Mouse (Mus musculus) cerebellum, adult 2 months (tissue): Measurements from ENCODE around the gene Plxna1. TPM values are rescaled to one million over a fixed set of nuclear protein-coding genes. Genes with fewer than 3 reads are reported as not detected.
A peak's percentile ranks its signal among the peaks of the same experiment; 100 is the strongest.

ENCODE experiments used
- DNase-seq, 2 experiments: peaks; one replicate each; pipeline ENCODE4 v3.0.0; 2021
- H3K27ac ChIP-seq: fragments of 200-500 bp; 2 replicates; pipeline ENCODE4 v1.5.1; 2012; ENCODE audit warnings: low read length, control low read depth, inconsistent platforms; ENCODE audit not compliant: insufficient read depth
- H3K27me3 ChIP-seq: fragments of 200-500 bp; 2 replicates; pipeline ENCODE4 v1.6.1; 2012; ENCODE audit warnings: inconsistent platforms, mild to moderate bottlenecking, low read length, moderate library complexity; ENCODE audit not compliant: control insufficient read depth, insufficient read depth
- H3K4me1 ChIP-seq: fragments of 200-500 bp; 2 replicates; pipeline ENCODE4 v1.6.1; 2011; ENCODE audit warnings: low read length; ENCODE audit not compliant: control insufficient read depth, insufficient read depth
- H3K4me3 ChIP-seq: fragments of 200-500 bp; replicated peaks from 2 replicates; pipeline ENCODE3; 2011; ENCODE audit warnings: mild to moderate bottlenecking, low read depth, low read length, control low read depth; ENCODE audit not compliant: insufficient read depth
- CTCF ChIP-seq: fragments of 200-500 bp; IDR thresholded peaks from 2 replicates; pipeline ENCODE4 v1.5.1; 2011; ENCODE audit warnings: low read depth, mild to moderate bottlenecking, control low read depth, low read length, moderate library complexity, borderline replicate concordance; ENCODE audit not compliant: insufficient read depth
- POLR2A ChIP-seq: fragments of 200-500 bp; IDR thresholded peaks from 2 replicates; pipeline ENCODE4 v1.6.1; 2011; ENCODE audit warnings: low read length, control low read depth, borderline replicate concordance; ENCODE audit not compliant: insufficient read depth
- WGBS: fragments of 180-500 bp; shearing (Covaris S2); methylation state at CpG from one replicate; pipeline ENCODE4 v1.1.7; 2018; 5-methylcytosine and 5-hydroxymethylcytosine counted together
- polyA plus RNA-seq: library from polyadenylated mRNA; depleted of rRNA; stranded (reverse); fragments of >200 nt; gene quantifications from 2 replicates; pipeline ENCODE4 v1.2.3, GENCODE M21; 2012; rRNA removed

Plxna1 gene
- polyA plus RNA-seq, 1 experiment = 59.7 TPM

GRCm38 (mm10) chr6:89283095-89283494, 79.3 kb downstream of the Plxna1 start:
- Histone ChIP-seq H3K4me3 (no peak overlapping the region), H3K27me3 (no peaks in the 10 kb centered on the region; the same call in 1 of the 2 replicates), H3K27ac (no peak overlapping the region), H3K4me1 (peaks cover 2% of the 10 kb centered on the region)
- DNase-seq = no peak
- 0 out of 2 replicates have a peak, but pooled peaks have one; percentile 18 for TF ChIP-seq CTCF
- no peak for TF ChIP-seq POLR2A
- WGBS = 95% methylated on average over 4 of the region's 4 CpGs

- H3K4me1 ChIP-seq = peaks cover 2% of the 10 kb centered on the region
- no peak overlapping the region for H3K27ac ChIP-seq
- DNase-seq = no peak
- H3K4me3 ChIP-seq = no peak overlapping the region
- WGBS = 59% methylated on average over 5 of the region's 5 CpGs
- no peaks in the 10 kb centered on the region; the same call in 1 of the 2 replicates for H3K27me3 ChIP-seq
- TF ChIP-seq CTCF (no peak), POLR2A (no peak)
Observed at GRCm38 (mm10) chr6:89282626-89283025, 79.8 kb downstream of the Plxna1 start.

DNA sequence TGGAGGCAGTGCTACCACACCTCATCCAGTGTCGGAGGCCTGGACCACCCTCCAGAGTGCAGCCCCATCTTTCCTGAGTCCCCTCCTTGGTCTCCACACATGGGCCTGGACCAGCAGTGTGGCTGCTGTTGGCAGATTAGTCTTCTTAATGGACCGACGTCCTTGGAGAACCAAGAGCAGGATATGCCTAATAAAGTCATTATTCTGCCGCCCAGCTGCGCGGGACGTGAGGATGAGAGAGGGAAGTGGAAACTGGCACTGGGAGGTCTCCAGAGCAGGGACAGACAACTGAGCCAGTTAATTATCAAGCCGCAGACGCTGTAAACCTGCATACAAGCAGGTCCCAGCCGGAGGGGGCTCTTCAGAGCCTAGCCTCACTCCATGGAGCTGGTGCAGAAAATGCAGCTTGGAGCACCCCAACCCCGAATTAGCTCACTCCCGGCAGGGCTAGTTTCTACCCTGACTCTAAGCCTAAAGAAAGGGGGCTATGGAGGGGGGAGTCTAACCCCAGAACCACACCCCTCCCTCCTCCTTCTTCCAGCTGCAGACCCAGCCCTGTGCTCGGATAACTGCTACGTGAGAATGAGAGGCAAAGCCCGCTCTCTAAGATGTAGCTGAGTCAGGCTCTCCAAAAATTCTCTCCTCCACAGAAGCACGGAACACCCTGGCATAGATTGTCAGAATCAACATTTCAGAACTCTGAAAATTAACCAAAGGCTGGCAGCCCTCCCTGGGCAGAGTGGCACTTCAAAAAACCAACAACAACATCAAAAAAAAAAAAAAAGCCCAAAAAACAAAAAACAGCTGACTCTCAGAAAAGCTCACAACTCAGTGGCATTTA, 80.7 kb downstream of the Plxna1 start:
- Histone ChIP-seq H3K27me3 (no peaks in the 10 kb centered on the region; the same call in 1 of the 2 replicates), H3K27ac (no peak overlapping the region), H3K4me1 (peaks cover 2% of the 10 kb centered on the region), H3K4me3 (no peak overlapping the region)
- no peak for DNase-seq
- TF ChIP-seq POLR2A (no peak), CTCF (no peak)
- 35% methylated on average over 16 of the region's 16 CpGs for WGBS

- Histone ChIP-seq H3K4me1 (no peaks in the 10 kb centered on the region), H3K4me3 (no peak overlapping the region), H3K27ac (no peak overlapping the region), H3K27me3 (no peaks in the 10 kb centered on the region; the same call in 1 of the 2 replicates)
- DNase-seq = no peak
- TF ChIP-seq POLR2A (no peak), CTCF (no peak)
- WGBS = 54% methylated on average over 4 of the region's 4 CpGs
Observed at GRCm38 (mm10) chr6:89280555-89280954, 81.9 kb downstream of the Plxna1 start.

- Histone ChIP-seq H3K27me3 (no peaks in the 10 kb centered on the region), H3K4me3 (no peak overlapping the region), H3K4me1 (no peaks in the 10 kb centered on the region; the same call in 1 of the 2 replicates), H3K27ac (no peak overlapping the region)
- no peak for TF ChIP-seq POLR2A
- TF ChIP-seq CTCF = no peak
- WGBS = 75% methylated on average over 10 of the region's 10 CpGs
- DNase-seq = no peak
Observed at GRCm38 (mm10) chr6:89271731-89272475, 90.5 kb downstream of the Plxna1 start.

DNA sequence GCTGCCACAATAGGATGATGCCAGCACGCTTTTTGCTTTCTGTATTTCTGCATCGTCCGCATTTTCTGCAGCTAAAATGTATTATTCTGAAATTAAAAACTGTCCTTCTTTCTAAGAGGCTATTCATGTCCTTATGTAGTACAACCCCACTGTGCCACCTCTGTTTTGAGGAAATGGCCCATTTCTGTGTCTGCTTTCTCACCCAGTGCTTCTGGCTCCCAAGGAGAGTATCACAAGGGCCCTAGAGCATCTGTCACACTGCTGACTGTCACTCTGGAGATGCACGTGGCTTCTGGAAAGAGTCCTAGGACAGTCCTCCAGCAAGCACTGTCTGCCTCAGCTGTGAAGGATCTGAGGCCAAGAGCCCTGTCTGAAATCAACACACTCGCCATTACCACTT, 95.2 kb downstream of the Plxna1 start:
- Histone ChIP-seq H3K27ac (no peak overlapping the region), H3K27me3 (no peaks in the 10 kb centered on the region), H3K4me1 (no peaks in the 10 kb centered on the region; the same call in 1 of the 2 replicates), H3K4me3 (no peak overlapping the region)
- no peak for TF ChIP-seq CTCF
- TF ChIP-seq POLR2A = no peak
- no peak for DNase-seq
- WGBS = 66% methylated on average over 5 of the region's 5 CpGs

Other genes starting within 250 kb of the Plxna1 start
- gene Chchd6, start 233.0 kb upstream of the Plxna1 start, polyA plus RNA-seq = 93.1 and 104 TPM in 2 replicates